Mouse (Mus musculus): ENCODE data around the gene Rwdd2b. TPM values are rescaled to one million over a fixed set of nuclear protein-coding genes. Genes with fewer than 3 reads are reported as not detected.

Rwdd2b gene
- 15.2 and 17.4 TPM in 2 replicates for polyA plus RNA-seq (2015; fragmentation: Nextera tagmentation; extraction: Ambion mirVana)

DNA sequence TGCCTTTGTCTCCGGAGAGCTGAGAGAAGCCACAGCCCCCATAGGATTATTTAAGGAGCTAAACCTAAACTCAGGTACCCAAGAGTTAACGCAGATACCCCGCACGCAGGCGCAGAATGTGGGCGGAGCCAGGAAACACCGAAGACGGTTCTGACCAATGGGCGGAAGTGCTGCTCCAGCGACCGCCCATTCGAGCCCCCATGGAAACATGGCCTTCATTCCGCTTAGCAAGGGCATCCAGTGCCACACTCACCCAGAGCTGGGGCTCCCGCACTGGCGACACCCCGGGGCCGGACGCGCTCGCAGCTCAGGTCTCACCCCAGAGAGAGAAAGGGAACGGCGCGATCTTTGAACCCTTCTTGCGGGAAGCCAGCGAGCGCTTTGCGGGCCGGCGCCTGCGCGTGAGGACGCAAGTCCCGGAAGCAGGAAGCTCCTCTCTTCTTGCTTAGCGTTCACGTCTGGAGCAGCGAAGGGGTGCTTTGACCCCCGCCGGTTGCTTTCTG, at the start of gene Rwdd2b:
TSS of gene Rwdd2b (minus strand) at position 390 of the 503 bp plus-strand sequence.
- Histone ChIP-seq H3K9me3 (ENCODE audit: control insufficient read depth, low read length) (no peaks in the 10 kb centered on the region), H3K27me3 (replicated peaks; ENCODE audit: control insufficient read depth, insufficient read depth, low read length) (no peaks in the 10 kb centered on the region), H3K9ac (ENCODE audit: low read depth, low read length) (peak within 1 kb of the TSS; percentile 90), H3K27ac (ENCODE audit: low read length) (peak within 1 kb of the TSS; percentile 92), H3K36me3 (ENCODE audit: control insufficient read depth, insufficient read depth, low read length) (no peaks in the 10 kb centered on the region), H3K4me2 (ENCODE audit: low read depth, low read length) (peak within 1 kb of the TSS; percentile 79), H3K4me3 (ENCODE audit: low read length) (peak within 1 kb of the TSS; percentile 76), H3K4me1 (ENCODE audit: control insufficient read depth, insufficient read depth, low read length) (peaks cover 11% of the 10 kb centered on the region)
- peak; percentile 94 for ATAC-seq
- under 1% methylated on average over 38 of the region's 38 CpGs for WGBS

DNA sequence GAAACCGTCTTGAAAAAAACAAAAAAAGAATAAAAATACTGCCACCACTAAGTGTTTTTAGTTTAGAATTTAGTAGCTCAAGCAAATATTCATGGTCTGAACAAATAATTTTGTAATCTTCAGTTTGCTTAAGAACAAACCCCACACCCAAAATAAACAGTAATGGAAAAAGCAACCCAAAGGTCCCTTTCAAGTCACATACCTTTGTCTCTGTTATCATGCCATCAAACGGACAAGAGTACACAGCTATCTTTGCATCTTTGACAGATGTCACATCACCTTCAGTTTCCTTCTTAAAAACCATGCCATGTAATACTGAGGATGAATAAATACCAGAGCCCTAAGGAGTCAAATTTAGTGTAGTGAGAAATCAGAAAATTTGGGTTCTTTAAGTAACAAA, 48.2 kb upstream of the Rwdd2b start:
- no peaks in the 10 kb centered on the region for H3K27me3 ChIP-seq (replicated peaks; ENCODE audit: control insufficient read depth, insufficient read depth, low read length)
- no peak overlapping the region for H3K9ac ChIP-seq (ENCODE audit: low read depth, low read length)
- H3K36me3 ChIP-seq (ENCODE audit: control insufficient read depth, insufficient read depth, low read length) = peaks cover 28% of the 10 kb centered on the region
- no peak overlapping the region for H3K4me3 ChIP-seq (ENCODE audit: low read length)
- WGBS = 68% methylated on average over 2 of the region's 2 CpGs
- no peaks in the 10 kb centered on the region for H3K4me1 ChIP-seq (ENCODE audit: control insufficient read depth, insufficient read depth, low read length)
- no peaks in the 10 kb centered on the region for H3K9me3 ChIP-seq (ENCODE audit: control insufficient read depth, low read length)
- no peak overlapping the region for H3K4me2 ChIP-seq (ENCODE audit: low read depth, low read length)
- H3K27ac ChIP-seq (ENCODE audit: low read length) = no peak overlapping the region
- ATAC-seq = no peak

GRCm38 (mm10) chr16:87486739-87487138, 46.4 kb upstream of the Rwdd2b start:
- Histone ChIP-seq H3K27me3 (replicated peaks; ENCODE audit: control insufficient read depth, insufficient read depth, low read length) (no peaks in the 10 kb centered on the region), H3K4me3 (ENCODE audit: low read length) (no peak overlapping the region), H3K4me2 (ENCODE audit: low read depth, low read length) (no peak overlapping the region), H3K4me1 (ENCODE audit: control insufficient read depth, insufficient read depth, low read length) (no peaks in the 10 kb centered on the region), H3K9me3 (ENCODE audit: control insufficient read depth, low read length) (no peaks in the 10 kb centered on the region), H3K27ac (ENCODE audit: low read length) (no peak overlapping the region), H3K36me3 (ENCODE audit: control insufficient read depth, insufficient read depth, low read length) (peaks cover 34% of the 10 kb centered on the region), H3K9ac (ENCODE audit: low read depth, low read length) (no peak overlapping the region)
- ATAC-seq = no peak
- WGBS = 95% methylated on average over 5 of the region's 5 CpGs

GRCm38 (mm10) chr16:87484367-87484766, 44.0 kb upstream of the Rwdd2b start:
- Histone ChIP-seq H3K4me2 (ENCODE audit: low read depth, low read length) (no peak overlapping the region), H3K4me3 (ENCODE audit: low read length) (no peak overlapping the region), H3K9me3 (ENCODE audit: control insufficient read depth, low read length) (no peaks in the 10 kb centered on the region), H3K27me3 (replicated peaks; ENCODE audit: control insufficient read depth, insufficient read depth, low read length) (no peaks in the 10 kb centered on the region), H3K9ac (ENCODE audit: low read depth, low read length) (no peak overlapping the region), H3K27ac (ENCODE audit: low read length) (no peak overlapping the region), H3K4me1 (ENCODE audit: control insufficient read depth, insufficient read depth, low read length) (no peaks in the 10 kb centered on the region), H3K36me3 (ENCODE audit: control insufficient read depth, insufficient read depth, low read length) (peaks cover 21% of the 10 kb centered on the region)
- 92% methylated on average over 5 of the region's 5 CpGs for WGBS
- ATAC-seq = no peak

- Histone ChIP-seq H3K27ac (ENCODE audit: low read length) (no peak overlapping the region), H3K36me3 (ENCODE audit: control insufficient read depth, insufficient read depth, low read length) (peaks cover 17% of the 10 kb centered on the region), H3K9ac (ENCODE audit: low read depth, low read length) (no peak overlapping the region), H3K4me1 (ENCODE audit: control insufficient read depth, insufficient read depth, low read length) (no peaks in the 10 kb centered on the region), H3K9me3 (ENCODE audit: control insufficient read depth, low read length) (no peaks in the 10 kb centered on the region), H3K4me2 (ENCODE audit: low read depth, low read length) (no peak overlapping the region), H3K4me3 (ENCODE audit: low read length) (no peak overlapping the region), H3K27me3 (replicated peaks; ENCODE audit: control insufficient read depth, insufficient read depth, low read length) (no peaks in the 10 kb centered on the region)
- WGBS = 90% methylated on average over 4 of the region's 4 CpGs
- no peak for ATAC-seq
Observed at GRCm38 (mm10) chr16:87470579-87470978, 30.2 kb upstream of the Rwdd2b start.

DNA sequence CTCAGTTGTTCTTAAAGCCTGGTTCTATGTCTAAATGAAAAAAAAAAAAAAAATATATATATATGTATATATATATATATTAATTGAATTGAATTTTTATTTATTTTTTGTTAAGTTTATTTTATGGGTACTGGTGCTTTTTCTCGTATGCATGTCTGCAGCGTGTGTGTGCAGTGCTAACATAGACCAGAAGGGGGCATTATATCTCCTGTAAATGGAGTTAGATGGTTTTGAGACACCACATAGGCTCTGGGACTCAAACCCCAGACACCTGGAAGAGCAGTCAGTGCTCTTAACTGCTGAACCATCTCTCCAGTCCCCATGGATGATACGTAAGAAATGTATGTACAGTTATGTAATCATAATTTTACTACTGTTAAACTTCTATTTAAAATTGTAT, 18.4 kb upstream of the Rwdd2b start:
- no peak overlapping the region for H3K4me2 ChIP-seq (ENCODE audit: low read depth, low read length)
- H3K4me3 ChIP-seq (ENCODE audit: low read length) = no peak overlapping the region
- no peak overlapping the region for H3K9ac ChIP-seq (ENCODE audit: low read depth, low read length)
- no peaks in the 10 kb centered on the region for H3K27me3 ChIP-seq (replicated peaks; ENCODE audit: control insufficient read depth, insufficient read depth, low read length)
- H3K4me1 ChIP-seq (ENCODE audit: control insufficient read depth, insufficient read depth, low read length) = peaks cover 12% of the 10 kb centered on the region
- no peak overlapping the region for H3K27ac ChIP-seq (ENCODE audit: low read length)
- whole genome bisulfite sequencing = 97% methylated on average over 3 of the region's 3 CpGs
- no peaks in the 10 kb centered on the region for H3K9me3 ChIP-seq (ENCODE audit: control insufficient read depth, low read length)
- peaks cover 8% of the 10 kb centered on the region; the same call in 1 of the 2 replicates for H3K36me3 ChIP-seq (ENCODE audit: control insufficient read depth, insufficient read depth, low read length)
- no peak for ATAC-seq

DNA sequence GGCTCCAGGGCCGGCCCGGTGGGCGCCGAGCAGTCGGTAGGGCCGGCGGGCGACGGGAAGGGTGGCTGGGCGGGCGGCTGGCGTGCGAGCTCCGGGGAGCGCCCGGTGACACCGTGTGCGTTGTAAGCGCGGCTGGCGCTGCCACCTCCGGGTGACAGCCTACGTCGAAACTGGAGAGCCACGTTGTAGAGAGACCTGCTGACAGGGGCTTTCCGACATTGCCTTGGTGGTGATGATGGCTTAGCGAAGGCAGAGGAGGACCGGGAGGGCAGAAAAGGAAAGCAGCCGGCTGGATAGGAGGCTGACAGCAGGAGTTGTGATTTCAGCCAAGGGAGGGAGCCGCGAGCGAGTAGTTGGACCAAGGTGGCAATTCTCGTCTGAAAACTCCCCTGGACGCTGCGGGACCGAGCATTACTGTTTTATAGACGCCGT, 14.8 kb upstream of the Rwdd2b start:
- Histone ChIP-seq H3K9me3 (ENCODE audit: control insufficient read depth, low read length) (no peaks in the 10 kb centered on the region), H3K4me3 (ENCODE audit: low read length) (peak overlapping the region; percentile 95), H3K9ac (ENCODE audit: low read depth, low read length) (peak overlapping the region; percentile 90), H3K36me3 (ENCODE audit: control insufficient read depth, insufficient read depth, low read length) (peaks cover 3% of the 10 kb centered on the region; the same call in 1 of the 2 replicates), H3K27me3 (replicated peaks; ENCODE audit: control insufficient read depth, insufficient read depth, low read length) (no peaks in the 10 kb centered on the region), H3K4me1 (ENCODE audit: control insufficient read depth, insufficient read depth, low read length) (peaks cover 12% of the 10 kb centered on the region), H3K27ac (ENCODE audit: low read length) (peak overlapping the region; percentile 75), H3K4me2 (ENCODE audit: low read depth, low read length) (peak overlapping the region; percentile 81)
- ATAC-seq = peak; percentile 84
- under 1% methylated on average over 36 of the region's 38 CpGs for WGBS

DNA sequence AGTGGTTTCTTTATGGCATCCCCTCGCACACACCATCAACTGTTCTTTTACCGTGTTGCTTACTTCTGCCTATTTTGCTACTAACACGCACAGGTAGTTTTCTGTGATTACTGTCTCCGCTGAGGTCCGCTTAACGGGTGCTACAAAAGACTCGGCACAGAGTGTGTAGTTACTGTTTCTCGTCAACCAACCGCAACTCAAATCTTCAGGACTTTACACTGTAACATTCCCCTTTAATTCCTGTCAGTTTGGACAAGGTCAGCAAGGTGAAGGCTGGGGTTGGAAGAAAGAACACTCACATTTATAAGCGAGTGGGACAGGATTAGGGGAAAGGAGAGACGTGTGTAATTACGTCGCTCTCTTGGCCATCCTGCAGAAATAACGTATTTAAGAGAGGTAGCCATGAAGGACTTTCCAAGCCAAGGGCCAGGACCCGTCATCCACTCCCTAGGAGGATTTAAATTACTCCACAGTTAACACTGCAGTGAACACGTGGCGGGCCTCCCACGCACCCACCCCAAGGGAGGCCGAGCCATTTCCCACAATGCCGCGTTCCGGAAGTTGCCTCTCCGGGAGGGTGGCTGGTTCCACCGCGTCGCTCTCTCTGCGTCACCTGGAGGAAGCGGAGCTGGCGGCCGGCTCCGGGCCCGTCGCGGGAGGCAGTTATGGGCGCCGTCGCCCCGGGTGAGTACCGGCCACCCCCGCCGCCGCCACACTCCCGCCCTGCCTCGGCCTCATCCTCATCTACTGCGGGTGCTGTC, 14.2 kb upstream of the Rwdd2b start, which contains the start of gene Usp16:
TSS of gene Usp16 (plus strand) at position 285 of the 761 bp plus-strand sequence.
- Histone ChIP-seq H3K4me2 (ENCODE audit: low read depth, low read length) (peak within 1 kb of the TSS; percentile 81), H3K9me3 (ENCODE audit: control insufficient read depth, low read length) (no peaks in the 10 kb centered on the region), H3K27me3 (replicated peaks; ENCODE audit: control insufficient read depth, insufficient read depth, low read length) (no peaks in the 10 kb centered on the region), H3K4me3 (ENCODE audit: low read length) (peak within 1 kb of the TSS; percentile 95), H3K9ac (ENCODE audit: low read depth, low read length) (peak within 1 kb of the TSS; percentile 90), H3K4me1 (ENCODE audit: control insufficient read depth, insufficient read depth, low read length) (peaks cover 12% of the 10 kb centered on the region), H3K27ac (ENCODE audit: low read length) (peak within 1 kb of the TSS; percentile 75), H3K36me3 (ENCODE audit: control insufficient read depth, insufficient read depth, low read length) (peaks cover under 1% of the 10 kb centered on the region; the same call in 1 of the 2 replicates)
- 8% methylated on average over 45 of the region's 45 CpGs for WGBS
- peak; percentile 99 for ATAC-seq

GRCm38 (mm10) chr16:87453226-87453625, 12.9 kb upstream of the Rwdd2b start:
- 77% methylated on average over 2 of the region's 2 CpGs for WGBS
- H3K36me3 ChIP-seq (ENCODE audit: control insufficient read depth, insufficient read depth, low read length) = no peaks in the 10 kb centered on the region
- ATAC-seq = no peak

More at GRCm38 (mm10) chr16:87453226-87453625, 12.9 kb upstream of the Rwdd2b start:
- Histone ChIP-seq H3K4me3 (ENCODE audit: low read length) (no peak overlapping the region), H3K4me2 (ENCODE audit: low read depth, low read length) (no peak overlapping the region), H3K9ac (ENCODE audit: low read depth, low read length) (no peak overlapping the region), H3K27ac (ENCODE audit: low read length) (no peak overlapping the region), H3K27me3 (replicated peaks; ENCODE audit: control insufficient read depth, insufficient read depth, low read length) (no peaks in the 10 kb centered on the region), H3K9me3 (ENCODE audit: control insufficient read depth, low read length) (no peaks in the 10 kb centered on the region), H3K4me1 (ENCODE audit: control insufficient read depth, insufficient read depth, low read length) (peaks cover 12% of the 10 kb centered on the region)
